Mouse (Mus musculus): ENCODE data around the gene Rnf111. TPM values are rescaled to one million over a fixed set of nuclear protein-coding genes. Genes with fewer than 3 reads are reported as not detected.

The Rnf111 gene
- total RNA-seq, 2 experiments from 2014 or later: 15.8 to 20.1 TPM

DNA sequence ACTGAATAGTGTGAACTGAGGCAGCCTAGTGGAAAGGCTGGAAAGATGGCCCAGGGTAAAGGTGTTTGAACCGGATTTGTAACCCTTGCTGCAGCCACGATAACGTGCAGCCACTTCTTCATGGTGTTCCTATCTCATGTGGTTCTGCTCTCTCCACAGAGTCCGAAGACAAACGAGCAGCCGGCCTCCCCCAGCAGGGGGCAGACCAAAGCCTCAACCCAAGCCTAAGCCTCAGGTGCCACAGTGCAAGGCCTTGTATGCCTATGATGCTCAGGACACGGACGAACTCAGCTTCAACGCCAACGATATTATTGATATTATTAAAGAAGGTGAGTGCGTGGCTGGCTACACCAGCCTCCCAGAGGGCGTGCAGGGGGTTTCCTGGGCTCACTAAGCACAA lies 107.9 kb downstream of the Rnf111 start:
- no peak for DNase-seq

DNA sequence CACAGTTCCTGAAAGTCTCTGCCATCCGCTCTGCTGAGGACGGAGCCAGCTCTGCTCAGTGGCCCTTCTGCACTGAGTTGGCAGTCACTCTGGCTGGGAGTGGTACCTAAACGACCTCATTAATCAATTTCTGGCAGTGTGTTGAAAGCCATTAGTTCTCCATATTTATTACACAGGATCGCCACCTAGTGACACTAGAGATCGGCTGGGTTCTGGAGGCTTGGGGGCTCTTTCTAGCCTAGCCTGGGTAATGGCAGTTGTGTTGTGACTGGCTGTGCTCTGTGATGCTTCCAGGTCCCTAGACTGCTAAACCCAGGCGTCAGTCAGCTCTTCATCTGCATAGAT lies 111.0 kb downstream of the Rnf111 start:
- DNase-seq: no peak

DNA sequence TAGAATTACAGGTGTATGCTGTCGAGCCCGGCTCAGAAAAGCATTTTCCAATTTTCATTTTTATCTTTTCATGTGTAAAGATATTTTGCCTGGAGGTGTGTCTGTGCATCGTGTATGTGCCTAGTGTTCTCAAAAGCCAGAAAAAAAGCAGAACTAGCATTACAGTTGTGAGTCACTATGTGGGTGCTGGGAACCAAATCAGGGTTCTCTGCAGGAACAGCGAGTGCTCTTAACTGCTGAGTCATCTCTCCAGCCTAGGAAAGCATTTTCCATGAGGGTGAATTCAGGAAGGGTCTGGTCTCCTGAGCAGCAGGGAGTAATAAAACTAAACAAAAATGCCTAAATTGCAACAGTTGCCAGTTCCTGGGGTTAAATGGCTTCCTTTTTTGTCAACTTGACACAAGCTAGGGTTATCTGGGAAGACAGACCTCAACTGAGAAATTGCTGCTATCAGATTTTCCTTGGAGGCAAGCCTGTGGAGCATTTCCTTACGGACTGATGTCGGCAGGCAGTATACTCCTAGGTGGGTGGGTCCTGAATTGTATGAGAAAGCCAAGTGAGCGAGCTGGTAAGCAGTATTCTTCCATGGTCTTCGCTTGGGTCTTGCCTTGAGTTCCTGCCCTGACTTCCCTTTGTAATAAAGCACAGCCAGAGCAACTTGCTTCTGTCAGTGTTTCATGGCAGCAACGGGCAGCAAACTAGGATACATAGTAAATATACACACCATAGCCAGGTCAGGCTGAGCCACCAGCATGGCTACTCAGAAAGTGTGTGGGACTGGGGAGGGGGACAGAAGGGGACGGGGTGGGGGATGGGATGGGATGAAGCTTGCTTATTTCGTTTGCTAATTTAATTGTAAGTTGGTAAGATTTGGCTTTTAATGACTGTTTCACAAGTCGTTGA lies 111.6 kb downstream of the Rnf111 start:
- DNase-seq: no peak

DNA sequence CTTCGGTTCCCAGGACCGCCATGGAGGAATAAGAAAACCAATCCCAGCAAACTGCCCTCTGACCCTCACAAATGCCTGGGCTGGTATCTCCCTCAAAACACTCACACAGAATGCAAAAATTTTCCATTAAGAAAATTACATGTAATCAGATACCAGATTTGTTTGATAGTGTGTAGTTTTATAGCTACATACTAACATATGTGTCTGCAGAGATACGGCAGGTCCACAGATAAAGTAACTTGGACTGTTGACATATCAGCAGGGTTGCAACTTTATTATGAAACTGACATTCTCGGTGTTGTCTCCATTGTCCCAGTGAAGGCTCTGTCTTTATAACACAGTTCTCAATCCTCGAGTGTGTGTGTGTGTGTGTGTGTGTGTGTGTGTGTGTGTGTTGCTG lies 112.5 kb downstream of the Rnf111 start:
- no peak for DNase-seq

DNA sequence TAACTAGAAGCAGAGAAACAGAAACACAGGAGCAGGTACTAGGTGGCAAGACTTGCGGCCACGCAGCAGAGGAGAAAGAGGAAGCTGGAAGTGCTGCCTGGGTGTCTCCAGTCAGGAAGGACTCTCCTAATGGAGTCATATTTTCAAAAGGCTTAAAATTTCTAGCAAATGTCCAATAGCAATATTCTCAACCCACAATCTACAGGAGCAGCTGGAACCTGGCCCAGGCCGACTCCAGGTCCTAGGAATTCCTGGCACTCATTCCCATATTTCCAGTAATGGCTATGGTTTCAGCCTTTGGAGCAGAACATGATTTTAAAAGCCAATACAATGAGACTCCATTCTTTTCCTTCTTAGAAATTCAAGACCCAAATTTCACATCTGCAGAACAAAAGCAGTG lies 114.0 kb downstream of the Rnf111 start:
- peak; percentile 41 for DNase-seq

DNA sequence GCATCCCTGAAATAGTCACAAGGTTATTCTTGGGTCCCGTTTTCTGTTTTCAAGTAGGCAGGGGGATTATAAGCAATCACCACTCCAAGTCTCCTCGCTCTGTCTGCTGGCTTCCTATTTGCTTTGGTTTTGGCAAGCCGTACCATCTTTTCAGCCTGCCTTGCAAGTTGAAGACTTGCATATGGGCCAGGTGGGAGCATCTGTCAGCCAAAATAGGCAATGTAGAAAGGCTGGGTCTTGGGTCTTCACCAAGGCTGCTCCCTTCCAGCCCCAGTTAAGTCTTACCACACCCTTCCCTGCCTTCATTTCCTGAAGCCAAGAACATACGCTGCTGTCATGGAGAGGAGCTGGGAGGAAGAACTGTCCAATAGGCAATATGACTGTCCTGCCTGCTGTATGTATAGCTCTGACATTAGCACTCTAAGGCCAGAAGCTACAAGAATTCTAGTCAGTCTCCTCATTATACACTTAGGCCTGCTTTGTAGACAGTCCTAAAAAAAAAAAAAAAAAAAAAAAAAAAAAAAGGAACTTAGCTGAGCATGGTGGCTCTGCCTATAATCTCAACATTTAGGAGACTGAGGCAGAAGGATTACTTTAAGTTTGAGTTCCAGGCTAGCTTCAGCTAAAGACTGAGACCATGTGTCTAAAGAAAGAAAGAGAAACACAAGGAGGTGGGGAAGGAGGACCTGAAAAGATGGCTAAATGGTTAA lies 116.0 kb downstream of the Rnf111 start:
- no peak for DNase-seq

DNA sequence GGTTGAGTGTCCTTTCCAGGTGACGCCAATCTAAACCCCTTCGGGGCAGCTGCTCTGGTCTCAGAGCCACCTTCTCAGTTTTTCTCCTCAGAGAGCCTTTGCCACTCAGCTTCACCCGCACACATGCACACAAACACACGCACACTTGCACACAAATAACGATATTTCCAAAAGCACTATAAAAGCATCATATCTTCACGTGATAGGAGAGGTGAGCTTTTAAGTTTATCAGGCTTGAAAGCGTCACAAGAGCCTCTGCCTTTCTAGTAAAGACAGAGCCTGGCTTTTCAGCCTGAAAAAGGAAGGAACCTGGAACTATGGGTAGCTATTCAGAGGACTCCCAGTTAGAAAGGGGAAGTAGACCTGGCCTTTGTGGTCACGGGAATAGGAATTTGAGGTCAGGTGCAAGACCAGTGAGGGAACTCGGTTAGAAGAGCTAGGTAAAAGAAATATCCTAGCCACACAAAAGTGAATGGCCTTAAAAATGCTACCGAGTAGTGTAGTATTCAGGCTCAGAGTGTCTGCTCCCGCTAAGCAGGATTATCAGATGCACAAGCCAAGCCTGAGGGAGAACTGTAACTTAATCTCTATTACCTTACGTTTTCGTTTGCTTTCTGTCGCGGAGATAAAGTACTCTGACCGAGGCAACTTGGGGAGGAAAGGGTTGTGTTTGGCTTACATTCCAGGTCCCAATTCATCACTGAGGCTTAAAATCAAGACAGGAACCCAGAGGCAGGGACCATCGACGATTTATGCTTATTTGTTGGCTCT lies 118.4 kb downstream of the Rnf111 start:
- DNase-seq: no peak

DNA sequence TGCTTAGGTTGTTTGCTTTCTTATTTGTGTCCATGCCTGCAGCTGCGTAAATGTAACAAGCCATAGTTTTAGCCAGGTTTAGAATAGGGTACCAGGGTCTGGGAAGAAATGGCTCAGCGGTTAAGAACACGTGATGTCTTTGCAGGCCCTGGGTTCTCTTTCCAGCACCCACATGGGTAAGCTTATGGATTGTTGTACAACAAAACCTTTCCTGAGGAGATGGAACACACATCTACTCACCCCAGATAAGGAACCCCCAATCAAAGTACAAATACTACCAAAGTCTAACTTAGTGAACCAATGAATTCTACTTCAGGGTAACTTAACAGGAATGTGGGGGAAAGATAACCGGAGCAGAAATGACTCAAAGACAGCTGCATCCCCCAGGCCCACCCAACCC lies 119.0 kb downstream of the Rnf111 start:
- no peak for DNase-seq

DNA sequence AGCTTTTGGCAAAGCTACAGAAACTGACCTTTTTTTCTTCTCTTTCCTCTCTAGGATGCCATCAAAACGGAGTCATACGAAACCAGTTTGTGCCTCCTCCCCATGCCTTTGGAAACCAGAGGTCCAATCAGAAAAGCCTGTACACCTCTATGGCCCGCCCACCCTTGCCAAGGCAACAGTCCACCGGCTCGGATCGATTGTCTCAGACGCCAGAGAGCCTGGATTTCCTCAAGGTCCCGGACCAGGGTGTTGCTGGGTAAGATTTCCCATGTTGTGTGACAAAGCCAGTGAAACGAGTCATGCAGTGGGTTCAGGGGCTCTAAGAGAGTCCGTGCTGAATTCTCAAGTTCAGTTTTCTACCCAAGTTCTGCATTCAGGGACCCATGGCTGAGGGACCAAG lies 119.8 kb downstream of the Rnf111 start:
- DNase-seq: no peak

DNA sequence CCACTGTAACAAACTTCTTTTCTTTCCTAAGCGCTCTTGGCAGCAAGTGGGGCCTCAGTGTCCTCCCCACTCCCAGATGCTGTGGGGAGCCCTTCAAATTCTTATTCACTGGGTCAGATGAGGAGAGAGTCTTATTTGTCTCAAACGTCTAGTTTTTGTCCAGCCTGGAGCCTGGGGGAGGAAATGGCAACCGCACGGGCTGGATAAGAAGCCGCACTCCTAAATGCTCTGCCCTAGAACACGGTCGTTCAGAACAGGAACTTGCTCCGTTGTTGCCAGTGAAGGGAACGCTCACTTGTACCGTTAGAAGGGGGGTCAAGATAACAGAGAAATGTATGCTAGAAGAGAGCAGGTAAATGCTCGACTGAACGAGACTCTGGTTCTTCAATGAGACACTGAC lies 121.4 kb downstream of the Rnf111 start:
- no peak for DNase-seq

DNA sequence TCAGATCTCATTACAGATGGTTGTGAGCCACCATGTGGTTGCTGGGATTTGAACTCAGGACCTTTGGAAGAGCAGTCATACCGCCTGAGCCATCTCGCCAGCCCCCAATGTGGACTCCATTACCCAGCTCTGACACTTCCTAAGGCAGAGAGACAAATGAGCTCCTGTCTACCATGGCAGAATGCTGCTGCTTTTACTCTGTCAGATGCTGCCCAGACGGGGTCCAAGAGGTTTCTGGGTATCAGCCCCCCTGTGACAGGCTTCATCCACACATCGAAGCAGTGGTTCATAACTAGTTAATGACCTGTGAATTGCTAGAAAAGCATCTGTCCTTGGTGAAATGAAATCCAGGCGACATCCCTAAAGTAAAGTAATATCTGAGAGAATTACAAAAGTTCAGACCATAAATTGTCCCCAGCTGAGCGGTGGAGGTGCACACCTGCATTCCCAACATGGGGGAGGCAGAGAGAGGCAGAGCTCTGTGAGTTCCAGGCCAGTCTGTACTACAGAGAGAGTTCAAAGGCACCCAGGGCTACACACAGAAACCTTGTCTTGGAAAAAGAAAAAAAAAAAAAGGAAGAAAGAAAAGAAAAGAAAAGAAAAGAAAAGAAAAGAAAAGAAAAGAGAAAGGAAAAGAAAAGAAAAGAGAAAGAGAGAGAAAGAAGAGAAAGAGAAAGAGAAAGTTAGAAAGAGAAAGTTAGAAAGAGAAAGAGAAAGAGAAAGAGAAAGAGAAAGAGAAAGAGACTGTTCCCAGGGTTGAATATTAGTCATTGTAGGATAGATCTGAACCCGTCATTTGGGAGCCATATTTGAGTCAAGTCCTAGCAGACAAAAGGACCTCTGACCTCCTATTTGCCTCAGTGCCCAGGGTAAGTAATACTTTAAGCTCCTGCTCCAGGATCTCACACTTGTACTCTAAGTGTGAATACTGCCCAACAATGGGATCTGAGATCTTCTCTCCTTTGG lies 123.7 kb downstream of the Rnf111 start:
- DNase-seq: no peak

Small RNAs within 50 kb of the gene (microRNA-seq; reads per million reads assigned to microRNA genes)
- gene Mir5626: 0.32 to 0.75 reads per million in 2 experiments

Other genes starting within 250 kb of the Rnf111 start
- 10 to 100 TPM; 11.7 to 12.5 TPM for gene Ccnb2, start 82.2 kb downstream of the Rnf111 start, total RNA-seq (2021)
- 10 to 100 TPM; 21.4 to 26.5 TPM for gene Sltm, start 39.0 kb upstream of the Rnf111 start, total RNA-seq (2021)
- gene Gm10642, start 152.5 kb upstream of the Rnf111 start, total RNA-seq (2021): under 1 TPM; 0.52 to 0.56 TPM
- gene Mindy2, start 153.4 kb upstream of the Rnf111 start, total RNA-seq (2021): 10 to 100 TPM; 13.1 to 13.8 TPM
- gene Adam10, start 175.3 kb upstream of the Rnf111 start, total RNA-seq (2021): 10 to 100 TPM; 41.9 to 49.7 TPM